ENCODE assay signal across 8 mouse cellular contexts in genomic region chr2:127683687-127684331, GRCm38 (mm10). TPM values are rescaled to one million over a fixed set of nuclear protein-coding genes. Genes with fewer than 3 reads are reported as not detected.
DNase-seq lines count a peak whose midpoint lies in the region; ATAC-seq lines count a peak whose summit lies in the region.
"Had no signal": no experiment of that assay in that cellular context is flagged by ENCODE, and none has a peak within 500 bp of the region (broad histone marks: within the 10 kb centered on the region; RNA-seq: fewer than 3 reads in every experiment).

No protein-coding gene starts in this region.

- peak; percentile 83 for ATAC-seq in intestine, embryonic 14.5 days (replicated peaks; ENCODE audit: low FRiP score, low TSS enrichment, low read depth)

- no peaks in the 10 kb centered on the region for H3K36me3 ChIP-seq in intestine, embryonic 14.5 days (ENCODE audit: control insufficient read depth, insufficient read depth, low read length)
- no peaks in the 10 kb centered on the region for H3K36me3 ChIP-seq in midbrain, embryonic 10.5 days

- peak; percentile 64 to 83 for DNase-seq in adrenal gland, adult (ENCODE audit: inconsistent age in 2 of 2, low spot score in 1 of 2)
- peak; percentile 64 to 75 for DNase-seq in cerebellum, postnatal 25 days
- DNase-seq in gastrocnemius, adult 18-20 months (ENCODE audit: low spot score): peak; percentile 31
- peak; percentile 76 for DNase-seq in intestine, embryonic 14.5 days (ENCODE audit: low spot score)
- DNase-seq in left cerebral cortex, adult 8-10 months (ENCODE audit: low spot score in 2 of 2): peak; percentile 27 to 55
- DNase-seq in midbrain, embryonic 10.5 days (ENCODE audit: low spot score): peak; percentile 70
- DNase-seq in spleen, postnatal 36 days (ENCODE audit: low spot score in 2 of 2): peak; percentile 41 to 50

- no peaks in the 10 kb centered on the region for H3K9me3 ChIP-seq in intestine, embryonic 14.5 days (ENCODE audit: control insufficient read depth, low read length)
- H3K9me3 ChIP-seq in midbrain, embryonic 10.5 days (replicated peaks): no peaks in the 10 kb centered on the region

- no peak overlapping the region for H3K27ac ChIP-seq in intestine, embryonic 14.5 days (ENCODE audit: low read depth)
- no peak overlapping the region for H3K27ac ChIP-seq in midbrain, embryonic 10.5 days (replicated peaks)

- H3K27me3 ChIP-seq in intestine, embryonic 14.5 days (replicated peaks; ENCODE audit: control insufficient read depth, insufficient read depth, low read length): no peaks in the 10 kb centered on the region; the same call in 1 of the 2 replicates
- H3K27me3 ChIP-seq in midbrain, embryonic 10.5 days (ENCODE audit: low read depth, poor library complexity, severe bottlenecking): 0 out of 2 replicates have a peak, but pooled peaks cover 6% of the 10 kb centered on the region

- H3K9ac ChIP-seq in intestine, embryonic 14.5 days (ENCODE audit: low read length): no peak overlapping the region

- WGBS in intestine, embryonic 14.5 days: 36% methylated on average over 12 of the region's 12 CpGs
- WGBS in midbrain, embryonic 10.5 days: 37% methylated on average over 12 of the region's 12 CpGs

- no peaks in the 10 kb centered on the region for H3K4me1 ChIP-seq in intestine, embryonic 14.5 days (replicated peaks; ENCODE audit: control insufficient read depth, insufficient read depth, low read length)
- H3K4me1 ChIP-seq in midbrain, embryonic 10.5 days: peaks cover 4% of the 10 kb centered on the region

- no peak overlapping the region for H3K4me3 ChIP-seq in intestine, embryonic 14.5 days (ENCODE audit: low read depth, low read length)
- no peak overlapping the region for H3K4me3 ChIP-seq in midbrain, embryonic 10.5 days

- no peak overlapping the region for H3K4me2 ChIP-seq in intestine, embryonic 14.5 days (ENCODE audit: low read length)

RNA-seq across cellular contexts. Expression of gene Mal, which starts 27.3 kb away (rescaled TPM):
- 1 to 10 TPM; 1.6 to 1.9 TPM for total RNA-seq in gastrocnemius, adult 18-20 months (2021)
- polyA plus RNA-seq in intestine, embryonic 14.5 days (2014; fragmentation: Nextera tagmentation; extraction: Ambion mirVana): 0.60 and 0.81 TPM in 2 replicates
- 100 to 1,000 TPM in 1 of 4 experiments, 10 to 100 TPM in 3; 89.6 to 103 (median 94.7) TPM for total RNA-seq in left cerebral cortex, adult 8-10 months (2022)
- polyA plus RNA-seq in midbrain, embryonic 10.5 days (2016; fragmentation: Nextera tagmentation; extraction: Ambion mirVana): 0.62 and 1.0 TPM in 2 replicates

RNA-seq across cellular contexts. Expression of gene Mall, which starts 45.9 kb away (rescaled TPM):
- total RNA-seq in gastrocnemius, adult 18-20 months (2021): 1 to 10 TPM; 2.2 to 4.9 TPM
- 6.1 and 7.5 TPM in 2 replicates for polyA plus RNA-seq in intestine, embryonic 14.5 days (2014; fragmentation: Nextera tagmentation; extraction: Ambion mirVana)
- under 1 TPM; 0.37 to 0.78 (median 0.54) TPM for total RNA-seq in left cerebral cortex, adult 8-10 months (2022)
- 0.56 and 0.93 TPM in 2 replicates for polyA plus RNA-seq in midbrain, embryonic 10.5 days (2016; fragmentation: Nextera tagmentation; extraction: Ambion mirVana)
- total RNA-seq: neutrophil, adult 5-6 weeks had no signal

Comparison
In these comparisons a context has a peak if more than half of its experiments do, and no peak if none do; other contexts are left out.
1. RNA of gene Mal, which starts 27.3 kb away (total RNA-seq): 89.6 to 103 TPM in left cerebral cortex, adult 8-10 months; 1.6 to 1.9 TPM in gastrocnemius, adult 18-20 months; every median in the first group is over 10 times any median in the second.
2. Peak in every context shown above with its lines, with median percentiles within 50 percentile points of each other: DNase-seq.